Mouse (Mus musculus) fat pad, adult 2 months (tissue): ENCODE results near the gene Gtdc1.

ENCODE experiments used
- DNase-seq: peaks from one replicate; pipeline ENCODE4 v3.0.0-alpha.2; 2011; ENCODE audit warnings: low read depth, low spot score; ENCODE audit errors: extremely low read depth

Gene Gtdc1

GRCm38 (mm10) chr2:44791134-44791533 lies 136.3 kb downstream of the Gtdc1 start:
- DNase-seq = no peak

- no peak for DNase-seq
Measured at GRCm38 (mm10) chr2:44782746-44783145, 144.7 kb downstream of the Gtdc1 start.

GRCm38 (mm10) chr2:44780961-44781360 lies 146.5 kb downstream of the Gtdc1 start:
- DNase-seq = no peak

GRCm38 (mm10) chr2:44763898-44764297 lies 163.6 kb downstream of the Gtdc1 start:
- DNase-seq = no peak

- no peak for DNase-seq
Measured at GRCm38 (mm10) chr2:44736618-44737017, 190.8 kb downstream of the Gtdc1 start.

- no peak for DNase-seq
Measured at GRCm38 (mm10) chr2:44721461-44721860, 206.0 kb downstream of the Gtdc1 start.

- no peak for DNase-seq
Measured at GRCm38 (mm10) chr2:44705883-44706615, 221.4 kb downstream of the Gtdc1 start.

- DNase-seq = no peak
Measured at GRCm38 (mm10) chr2:44700276-44700675, 227.2 kb downstream of the Gtdc1 start.

- no peak for DNase-seq
Measured at GRCm38 (mm10) chr2:44696441-44696840, 231.0 kb downstream of the Gtdc1 start.

GRCm38 (mm10) chr2:44693898-44694297 lies 233.6 kb downstream of the Gtdc1 start:
- DNase-seq = no peak

- no peak for DNase-seq
Measured at GRCm38 (mm10) chr2:44664049-44664448, 263.4 kb downstream of the Gtdc1 start.

- DNase-seq = no peak
Measured at GRCm38 (mm10) chr2:44659870-44660269, 267.6 kb downstream of the Gtdc1 start.

GRCm38 (mm10) chr2:44659011-44659410 lies 268.4 kb downstream of the Gtdc1 start:
- no peak for DNase-seq

GRCm38 (mm10) chr2:44648537-44648936 lies 278.9 kb downstream of the Gtdc1 start:
- DNase-seq = no peak

GRCm38 (mm10) chr2:44646398-44646797 lies 281.1 kb downstream of the Gtdc1 start:
- DNase-seq = no peak

- no peak for DNase-seq
Measured at GRCm38 (mm10) chr2:44639370-44639769, 288.1 kb downstream of the Gtdc1 start.

GRCm38 (mm10) chr2:44638157-44638556 lies 289.3 kb downstream of the Gtdc1 start:
- no peak for DNase-seq

GRCm38 (mm10) chr2:44633971-44634370 lies 293.5 kb downstream of the Gtdc1 start:
- no peak for DNase-seq

GRCm38 (mm10) chr2:44633064-44633463 lies 294.4 kb downstream of the Gtdc1 start:
- DNase-seq = no peak

- DNase-seq = no peak
Measured at GRCm38 (mm10) chr2:44632584-44632983, 294.9 kb downstream of the Gtdc1 start.

GRCm38 (mm10) chr2:44631064-44631463 lies 296.4 kb downstream of the Gtdc1 start:
- no peak for DNase-seq

- DNase-seq = no peak
Measured at GRCm38 (mm10) chr2:44628778-44629177, 298.7 kb downstream of the Gtdc1 start.

GRCm38 (mm10) chr2:44625154-44625553 lies 302.3 kb downstream of the Gtdc1 start:
- DNase-seq = no peak
